Mouse (Mus musculus) monocyte, adult 2 months (primary cell): ENCODE data around the gene Sorcs3.

Experiments used
- DNase-seq, 2 experiments: peaks; one replicate each; pipeline ENCODE4 v3.0.0; 2022; ENCODE audit warnings: low spot score in 2 of 2, low read depth in 1 of 2

The Sorcs3 gene

DNA sequence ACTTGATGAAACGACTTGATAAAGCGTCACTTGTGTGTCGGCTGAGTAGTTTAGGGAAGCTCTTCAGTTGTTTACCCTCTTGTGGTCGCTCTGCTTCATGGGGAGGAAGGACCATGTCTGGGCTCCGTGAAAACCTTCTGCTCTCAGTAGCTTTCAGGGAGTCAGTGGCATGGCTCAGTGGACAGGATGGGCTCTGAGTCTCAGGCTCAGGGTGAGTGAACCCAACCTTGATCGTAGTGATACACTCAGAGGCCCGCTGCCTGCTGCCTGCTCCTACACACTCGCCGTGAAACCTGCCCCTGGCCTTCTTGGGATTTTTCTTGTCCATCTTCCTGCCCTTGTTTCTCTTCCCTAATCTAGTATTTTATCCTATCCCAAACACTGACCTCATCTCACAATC, 166.0 kb downstream of the Sorcs3 start:
- DNase-seq: no peak

DNA sequence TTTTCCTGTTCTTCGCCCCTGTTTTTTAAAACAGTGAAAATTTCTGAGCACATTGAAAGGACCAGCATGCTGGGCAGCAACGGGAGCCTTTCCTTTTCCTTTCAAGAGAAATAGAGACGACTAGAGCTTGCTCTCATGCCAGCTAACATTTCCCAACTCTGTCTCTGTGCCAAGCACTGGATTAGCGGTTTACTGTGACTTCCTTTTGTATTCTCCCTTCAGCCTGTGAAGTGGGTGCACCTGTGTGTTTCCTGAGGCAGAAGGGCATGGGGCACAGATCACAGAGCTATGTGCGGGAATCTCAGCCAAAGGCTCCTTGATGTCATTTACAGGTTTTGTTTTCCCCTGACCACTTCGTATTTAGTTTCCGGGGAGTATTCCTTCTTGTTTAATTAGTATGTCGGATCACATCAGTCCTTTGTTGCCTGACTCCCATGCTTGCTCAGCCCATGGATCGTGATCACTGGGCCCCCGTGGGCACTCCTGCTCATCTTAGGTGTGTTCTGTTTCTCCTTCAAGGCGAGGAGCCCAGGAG, 172.2 kb downstream of the Sorcs3 start:
- DNase-seq: no peak

GRCm38 (mm10) chr19:48391551-48391950, 185.7 kb downstream of the Sorcs3 start:
- no peak for DNase-seq

DNA sequence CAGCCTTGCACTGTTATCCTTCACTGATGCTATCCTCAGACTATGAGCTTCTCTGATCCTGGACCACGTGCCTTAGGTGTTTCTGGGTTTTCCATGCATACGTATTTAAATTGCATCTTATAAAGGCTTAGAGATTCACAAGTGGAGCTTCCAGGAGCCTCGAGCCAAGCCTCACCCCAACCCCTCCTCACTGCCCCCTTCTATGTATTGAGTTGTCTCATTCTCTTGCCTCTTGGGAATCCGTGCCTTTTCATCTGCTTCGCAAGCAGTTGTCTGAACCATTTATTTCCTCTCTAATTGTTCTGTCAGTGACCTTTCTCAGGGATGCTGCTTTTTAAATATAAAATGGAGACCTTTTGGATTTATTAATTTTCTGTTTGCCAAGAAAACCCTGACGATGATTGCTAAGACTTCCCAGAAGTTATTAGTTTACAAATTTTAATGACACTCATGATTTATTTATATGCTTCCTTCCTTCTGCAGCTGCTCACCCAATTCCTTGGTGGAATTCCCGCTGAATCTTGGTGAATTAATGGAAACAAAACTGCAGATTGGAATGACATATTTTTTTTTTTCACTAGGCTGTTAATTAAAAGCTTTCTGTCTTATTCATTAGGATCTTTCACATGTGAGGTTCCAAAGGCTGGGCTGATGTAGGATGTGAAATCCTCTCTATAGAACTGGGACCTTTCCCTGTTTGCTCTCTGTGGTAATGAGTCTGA, 199.1 kb downstream of the Sorcs3 start:
- DNase-seq: no peak

DNA sequence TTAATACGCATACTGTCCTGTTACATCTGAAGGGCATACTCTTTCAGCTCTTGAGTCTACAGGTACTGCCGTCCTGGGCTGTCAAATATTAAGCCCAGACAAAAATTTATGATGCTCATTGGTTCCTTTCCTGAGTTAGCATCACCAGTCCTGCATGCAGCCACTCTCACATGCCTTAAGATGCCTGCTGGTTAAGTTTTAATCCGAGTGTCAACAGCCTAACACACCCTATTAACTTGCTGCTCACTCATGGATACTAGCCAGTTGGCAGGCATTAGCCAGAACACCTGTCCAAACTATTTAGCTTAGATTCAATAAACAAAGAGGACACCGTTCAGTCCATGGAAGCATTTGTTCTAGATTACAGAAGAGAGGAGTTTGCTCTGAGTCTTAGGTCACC, 202.4 kb downstream of the Sorcs3 start:
- no peak for DNase-seq

DNA sequence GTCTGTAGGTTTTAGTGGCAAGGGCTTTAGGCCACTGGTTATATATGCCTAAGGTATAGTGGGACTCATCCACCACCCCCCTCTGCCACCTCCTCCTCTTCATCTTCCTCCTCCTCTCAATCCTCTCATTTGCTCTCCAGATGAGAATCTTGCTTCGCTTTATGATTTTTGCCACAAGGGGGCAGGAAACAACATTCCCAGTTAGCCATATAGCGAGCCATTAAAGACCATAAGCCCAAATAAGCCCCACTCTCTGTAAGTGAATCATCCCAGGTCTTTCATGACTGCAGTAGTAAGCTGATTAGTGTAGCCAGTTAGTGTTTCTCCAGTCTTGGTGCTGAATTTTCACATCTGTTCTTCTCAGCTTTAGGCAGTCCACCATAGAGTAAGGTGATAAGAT, 205.5 kb downstream of the Sorcs3 start:
- DNase-seq: no peak

DNA sequence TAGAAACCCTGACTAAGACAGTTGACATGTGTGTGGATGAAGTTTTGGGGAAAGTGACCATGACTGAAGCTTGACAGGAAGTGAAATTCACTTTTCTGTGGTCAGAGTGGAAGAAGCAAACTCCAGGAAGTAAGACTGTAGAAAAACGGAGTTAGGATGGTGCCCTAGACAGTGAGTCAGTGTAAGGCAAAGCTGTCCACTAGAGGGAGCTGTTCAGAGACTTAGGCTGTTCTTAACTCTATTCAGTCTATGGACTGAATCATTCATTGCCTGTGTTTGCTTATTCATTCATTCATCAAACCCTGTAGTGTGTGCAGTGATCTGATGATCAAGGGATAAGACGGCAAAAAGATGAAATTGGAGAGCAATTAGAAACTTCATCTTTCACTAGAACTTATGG, 208.0 kb downstream of the Sorcs3 start:
- no peak for DNase-seq

GRCm38 (mm10) chr19:48418356-48418755, 212.5 kb downstream of the Sorcs3 start:
- no peak for DNase-seq

DNA sequence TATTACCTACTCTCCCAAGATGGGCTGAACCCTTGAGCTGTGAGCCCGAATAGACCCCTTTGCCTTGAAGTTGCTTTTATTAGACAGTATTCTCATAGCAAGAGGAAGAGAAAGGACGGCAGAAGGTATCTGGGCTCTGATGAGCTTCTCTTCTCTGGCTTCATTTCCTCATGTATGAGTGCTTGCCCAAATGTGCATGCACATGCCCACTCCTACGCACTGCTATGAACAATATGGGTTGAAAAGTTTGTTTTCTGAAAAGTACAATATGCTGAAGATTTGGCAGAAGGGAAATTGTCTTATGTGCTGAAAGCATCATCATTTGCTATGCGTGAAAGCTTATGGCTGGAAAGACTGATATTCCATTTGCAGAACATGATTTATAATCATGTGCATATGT, 223.4 kb downstream of the Sorcs3 start:
- no peak for DNase-seq

- DNase-seq: no peak
Measured at GRCm38 (mm10) chr19:48429755-48430154, 223.9 kb downstream of the Sorcs3 start.

DNA sequence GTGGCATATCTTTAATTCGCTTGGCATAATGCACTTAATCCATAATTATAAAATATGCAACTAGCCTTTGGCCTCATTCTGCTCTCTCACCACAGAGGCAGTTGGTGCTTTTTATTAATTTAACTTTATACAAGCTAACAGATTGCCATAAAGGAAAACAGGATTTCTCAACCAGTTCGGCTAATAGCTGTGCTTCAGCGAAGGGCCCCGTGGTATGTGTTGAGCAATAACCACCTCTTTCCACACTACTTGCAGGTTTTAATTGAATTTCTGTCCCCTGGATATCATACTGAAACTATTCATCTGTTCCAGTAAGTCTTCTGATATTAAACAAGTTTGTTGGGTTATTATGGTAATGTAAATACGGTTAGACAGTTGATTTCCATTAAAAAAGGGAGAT, 224.5 kb downstream of the Sorcs3 start:
- DNase-seq: no peak

- DNase-seq: no peak
Measured at GRCm38 (mm10) chr19:48438450-48438849, 232.6 kb downstream of the Sorcs3 start.

GRCm38 (mm10) chr19:48461141-48461540, 255.3 kb downstream of the Sorcs3 start:
- no peak for DNase-seq

DNA sequence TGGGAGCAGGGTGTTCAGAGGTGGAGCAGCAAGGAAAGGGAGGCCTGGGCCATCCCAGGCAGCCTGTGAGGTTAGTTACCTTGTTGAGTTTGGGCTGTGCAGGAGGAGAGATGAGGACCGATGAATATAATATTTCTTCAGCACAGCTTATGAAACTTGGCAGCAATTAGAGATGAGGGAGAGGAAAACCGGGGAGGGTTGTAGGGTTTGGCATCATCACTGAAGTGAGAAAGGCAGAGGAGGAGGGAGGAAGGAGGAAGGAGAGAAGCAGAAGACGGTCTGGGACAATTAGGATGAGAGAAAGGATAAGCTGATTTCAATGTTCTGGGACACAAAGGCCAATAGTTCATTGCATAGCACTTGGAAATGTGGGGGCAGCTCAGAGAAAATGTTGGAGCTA, 256.6 kb downstream of the Sorcs3 start:
- DNase-seq: no peak

DNA sequence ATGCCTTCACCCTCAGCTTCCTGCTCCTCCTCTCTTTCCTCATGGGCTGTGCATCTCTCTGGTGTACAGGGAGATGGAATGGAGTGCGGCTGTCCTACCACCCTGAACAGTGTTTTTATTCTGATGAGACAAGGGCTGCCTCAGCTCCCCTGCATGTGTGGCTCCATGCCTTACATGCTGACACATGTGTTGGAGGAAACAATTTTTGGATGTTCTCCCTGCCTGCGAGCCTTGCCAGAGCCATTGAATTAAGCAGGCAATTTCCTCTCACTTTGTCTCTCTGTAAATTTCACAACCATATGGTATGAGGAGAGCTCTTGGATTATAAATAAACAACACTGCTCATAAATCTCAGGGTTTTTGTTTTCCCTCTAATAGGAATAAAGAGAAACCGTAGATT, 257.7 kb downstream of the Sorcs3 start:
- DNase-seq: no peak

DNA sequence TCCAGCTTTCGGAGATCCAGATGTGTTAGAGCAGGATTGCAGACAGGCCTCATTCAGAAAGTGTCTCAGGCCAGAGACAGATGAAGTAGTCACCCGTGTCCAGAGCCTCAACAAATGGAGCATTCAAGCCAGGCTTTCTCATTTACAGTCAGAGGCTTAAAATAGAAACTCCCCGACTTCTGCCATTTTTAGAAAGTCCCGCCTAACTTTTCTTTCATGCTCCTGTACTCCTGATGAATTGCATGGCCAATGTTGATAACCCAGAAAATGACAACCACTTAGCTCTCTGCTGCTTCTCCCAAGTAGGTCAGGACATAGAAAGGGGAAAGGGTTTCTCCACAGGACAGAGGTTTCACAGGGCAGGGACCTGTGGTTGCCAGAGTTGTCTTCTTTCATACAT, 261.6 kb downstream of the Sorcs3 start:
- DNase-seq: no peak

DNA sequence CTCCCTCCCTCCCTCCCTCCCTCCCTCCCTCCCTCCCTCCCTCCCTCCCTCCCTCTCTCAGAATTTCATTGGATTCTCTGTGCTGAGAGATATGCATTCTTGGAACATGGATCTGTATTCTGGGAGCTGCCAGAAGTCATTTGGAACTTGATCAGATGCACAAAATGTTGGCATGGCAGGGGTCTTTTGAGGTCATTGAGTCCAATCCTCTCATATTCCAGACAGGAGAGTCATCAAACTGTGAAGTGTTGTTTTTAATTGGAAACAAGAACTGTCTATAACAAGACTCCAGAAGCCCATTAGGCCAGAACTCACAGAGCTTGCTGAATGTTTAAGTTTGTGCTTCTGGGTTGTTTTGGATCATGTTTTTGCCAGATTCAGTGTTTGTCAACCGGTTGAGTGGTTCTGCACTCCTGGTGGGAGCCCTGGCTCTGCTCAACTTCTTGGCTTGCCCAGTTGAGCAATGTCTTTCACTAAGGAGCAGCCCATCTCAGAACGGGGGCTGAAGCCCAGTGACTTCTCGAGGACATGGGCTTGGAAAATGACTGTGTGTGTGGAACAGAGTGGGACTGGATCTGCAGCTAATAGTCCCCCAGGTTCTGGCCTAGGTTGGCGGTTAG, 264.1 kb downstream of the Sorcs3 start:
- no peak for DNase-seq

- no peak for DNase-seq
Measured at GRCm38 (mm10) chr19:48471927-48472326, 266.1 kb downstream of the Sorcs3 start.

- DNase-seq: no peak
Measured at GRCm38 (mm10) chr19:48475784-48476410, 270.1 kb downstream of the Sorcs3 start.

DNA sequence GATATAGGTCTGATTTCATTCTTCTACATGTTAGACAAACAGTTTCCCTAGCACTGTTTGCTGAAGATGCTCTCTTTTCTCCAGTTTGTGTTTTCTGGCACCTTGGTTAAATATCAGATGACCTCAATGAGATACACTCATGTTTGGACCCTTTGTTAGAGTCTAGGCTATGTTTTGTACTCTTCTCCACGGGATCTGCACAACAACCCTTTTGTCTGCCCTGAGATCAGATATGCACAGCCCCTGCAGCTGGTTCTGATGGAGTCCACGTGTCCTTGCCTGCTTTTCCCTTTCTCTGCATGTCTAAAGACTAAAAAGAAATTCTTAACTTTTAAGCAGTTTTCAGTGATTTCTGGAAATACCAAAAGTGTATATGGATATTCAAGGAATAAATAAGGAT, 273.0 kb downstream of the Sorcs3 start:
- no peak for DNase-seq

GRCm38 (mm10) chr19:48482946-48483345, 277.1 kb downstream of the Sorcs3 start:
- DNase-seq: no peak

GRCm38 (mm10) chr19:48491111-48491510, 285.3 kb downstream of the Sorcs3 start:
- DNase-seq: no peak
